Mouse (Mus musculus) gastrocnemius, postnatal 10 days (tissue): ENCODE measurements at regions not wholly inside any gene's neighbourhood (a gene's known extent, or its start where the extent isn't known, plus 50 kb on each side); places are given as distances from the start of the nearest gene placed in this dataset.

ENCODE experiments used
- DNase-seq: peaks from one replicate; pipeline ENCODE4 v3.0.0; 2021; ENCODE audit warnings: mixed read lengths

- no peak for DNase-seq
Observed at GRCm38 (mm10) chr11:113180008-113180407, 398.0 kb downstream of the Sox9 start.

- DNase-seq, result no peak
Observed at GRCm38 (mm10) chr11:113182083-113182861, 400.2 kb downstream of the Sox9 start.

GRCm38 (mm10) chr11:113183556-113183955 lies 401.5 kb downstream of the Sox9 start:
- DNase-seq, result no peak

GRCm38 (mm10) chr11:113184095-113184494 lies 402.1 kb downstream of the Sox9 start:
- no peak for DNase-seq

GRCm38 (mm10) chr11:113187407-113187806 lies 405.4 kb downstream of the Sox9 start:
- DNase-seq, result no peak

- no peak for DNase-seq
Observed at GRCm38 (mm10) chr11:113188263-113188920, 406.4 kb downstream of the Sox9 start.

GRCm38 (mm10) chr11:113190006-113190405 lies 408.0 kb downstream of the Sox9 start:
- DNase-seq, result no peak

GRCm38 (mm10) chr11:113190520-113190919 lies 408.5 kb downstream of the Sox9 start:
- no peak for DNase-seq

- no peak for DNase-seq
Observed at GRCm38 (mm10) chr11:113191006-113191405, 409.0 kb downstream of the Sox9 start.

- DNase-seq, result no peak
Observed at GRCm38 (mm10) chr11:113192086-113192856, 410.2 kb downstream of the Sox9 start.

GRCm38 (mm10) chr11:113194144-113194827 lies 412.3 kb downstream of the Sox9 start:
- no peak for DNase-seq
